ENCODE assay signal across 18 mouse cellular contexts in the genomic region with DNA sequence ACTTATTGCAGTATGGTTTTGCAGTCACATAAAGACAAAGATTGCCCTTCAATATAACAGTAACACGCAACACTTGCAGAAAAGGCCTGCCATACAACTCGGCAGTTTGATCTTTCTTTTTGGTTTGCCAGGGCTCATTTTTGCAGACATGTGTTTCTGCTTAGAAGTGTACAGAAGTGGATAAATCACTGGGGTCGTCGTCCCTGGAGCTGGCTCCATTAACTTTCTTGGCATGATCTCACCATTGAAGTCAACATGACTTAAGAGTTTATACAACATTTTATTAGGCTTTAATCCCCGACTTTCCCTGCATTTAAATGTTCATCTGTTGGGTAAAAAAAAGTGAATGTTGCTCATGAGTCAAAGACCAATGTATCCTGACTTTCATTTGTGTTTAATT.
DNase-seq lines count a peak whose midpoint lies in the region; ATAC-seq and TF ChIP-seq lines count a peak whose summit lies in the region.
"Had no signal": no experiment of that assay in that cellular context is flagged by ENCODE, and none has a peak within 500 bp of the region (broad histone marks: within the 10 kb centered on the region; RNA-seq: fewer than 3 reads in every experiment).

No protein-coding gene starts in this region.

- no peak overlapping the region for H3K9ac ChIP-seq in liver, adult 2 months (ENCODE audit: low read depth, low read length)
- H3K9ac ChIP-seq in liver, postnatal 0 days (replicated peaks), result no peak overlapping the region
- H3K9ac ChIP-seq: forebrain, embryonic 15.5 days; hindbrain, embryonic 15.5 days had no signal

- H3K27ac ChIP-seq in liver, adult 2 months (replicated peaks; ENCODE audit: insufficient read depth, low read depth, low read length), result no peak overlapping the region
- H3K27ac ChIP-seq in liver, postnatal 0 days (ENCODE audit: low read depth), result no peak overlapping the region
- H3K27ac ChIP-seq: forebrain, embryonic 15.5 days; gastrocnemius, adult 2 months; hindbrain, embryonic 15.5 days had no signal

- TF ChIP-seq CTCF in liver, adult 2 months (IDR thresholded peaks at IDR 0.05; ENCODE audit: low read depth, low read length), result no peak
- TF ChIP-seq CTCF in liver, postnatal 0 days (IDR thresholded peaks at IDR 0.05; ENCODE audit: low read depth), result no peak

- no peak for TF ChIP-seq EP300 in liver, postnatal 0 days (IDR thresholded peaks at IDR 0.05; ENCODE audit: low read depth)

- H3K9me3 ChIP-seq in liver, postnatal 0 days (ENCODE audit: low read length), result no peaks in the 10 kb centered on the region
- H3K9me3 ChIP-seq: forebrain, embryonic 15.5 days; hindbrain, embryonic 15.5 days had no signal

- no peaks in the 10 kb centered on the region for H3K27me3 ChIP-seq in liver, adult 2 months (ENCODE audit: control insufficient read depth, insufficient read depth, low read length)
- no peaks in the 10 kb centered on the region for H3K27me3 ChIP-seq in liver, postnatal 0 days (ENCODE audit: insufficient read depth, low read length)
- H3K27me3 ChIP-seq: hindbrain, embryonic 15.5 days; megakaryocyte, embryonic 14.5 days had no signal

- H3K79me2 ChIP-seq in liver, adult 2 months (ENCODE audit: control insufficient read depth, insufficient read depth, low read length), result no peaks in the 10 kb centered on the region; the same call in 1 of the 2 replicates

- H3K4me1 ChIP-seq in liver, adult 2 months (ENCODE audit: control insufficient read depth, insufficient read depth, low read length), result no peaks in the 10 kb centered on the region
- H3K4me1 ChIP-seq in liver, postnatal 0 days (ENCODE audit: insufficient read depth), result no peaks in the 10 kb centered on the region
- H3K4me1 ChIP-seq: hindbrain, embryonic 15.5 days; megakaryocyte, embryonic 14.5 days had no signal

- no peak for ATAC-seq in liver, postnatal 0 days
- ATAC-seq: forebrain, embryonic 15.5 days; lung, postnatal 0 days had no signal

- H3K36me3 ChIP-seq in liver, adult 2 months (ENCODE audit: control insufficient read depth, insufficient read depth, low read length), result no peaks in the 10 kb centered on the region
- H3K36me3 ChIP-seq in liver, postnatal 0 days (replicated peaks; ENCODE audit: insufficient read depth, low read length), result no peaks in the 10 kb centered on the region
- H3K36me3 ChIP-seq: forebrain, embryonic 15.5 days; hindbrain, embryonic 15.5 days had no signal

- DNase-seq in embryo, embryonic 10 days (ENCODE audit: low spot score), result peak; percentile 43
- no peak for DNase-seq in embryo, embryonic 9.5 days (ENCODE audit: extremely low spot score)
- DNase-seq in liver, adult 2 months (ENCODE audit: extremely low read depth, low read depth, low spot score), result peak; percentile 40
- DNase-seq in liver, postnatal 0 days, result no peak
- peak; percentile 81 for DNase-seq in forelimb bud, embryonic 11.5 days (ENCODE audit: low read depth, low spot score)
- DNase-seq in skeletal muscle tissue, adult 2 months (ENCODE audit: low read depth, low spot score), result peak; percentile 37
- no peak for DNase-seq in adipocyte (ENCODE audit: low spot score)
- DNase-seq in adrenal gland, adult 18-20 months (ENCODE audit: low spot score in 2 of 2), result no peak
- DNase-seq: adrenal gland, postnatal 14 days; cerebellum, adult 8-10 months; gastrocnemius, adult 2 months; liver; right cerebral cortex, postnatal 14 days; thymus, postnatal 4 days had no signal

- no peak overlapping the region for H3K4me3 ChIP-seq in liver, adult 2 months (ENCODE audit: insufficient read depth, low read depth, low read length)
- H3K4me3 ChIP-seq in liver, postnatal 0 days (ENCODE audit: low read depth, low read length), result no peak overlapping the region
- H3K4me3 ChIP-seq: forebrain, embryonic 15.5 days; gastrocnemius, adult 2 months; hindbrain, embryonic 15.5 days; megakaryocyte, embryonic 14.5 days had no signal

- no peak for TF ChIP-seq POLR2A in liver, adult 2 months (IDR thresholded peaks at IDR 0.05; ENCODE audit: extremely low read depth, insufficient read depth, low read length)

- 72% methylated on average over 5 of the region's 5 CpGs for WGBS in liver, adult 2 months
- 66% methylated on average over 5 of the region's 5 CpGs for WGBS in liver, postnatal 0 days (ENCODE audit: insufficient replicate concordance)

- no peak overlapping the region for H3K4me2 ChIP-seq in liver, postnatal 0 days (ENCODE audit: low read depth, low read length)
- H3K4me2 ChIP-seq: forebrain, embryonic 15.5 days; hindbrain, embryonic 15.5 days had no signal

Comparison
In these comparisons a context has a peak if more than half of its experiments do, and no peak if none do; other contexts are left out.
1. DNase-seq: peak in embryo, embryonic 10 days (single experiment), liver, adult 2 months (single experiment), forelimb bud, embryonic 11.5 days (single experiment) and skeletal muscle tissue, adult 2 months (single experiment); none in embryo, embryonic 9.5 days (single experiment), liver, postnatal 0 days (single experiment), adipocyte (single experiment) and adrenal gland, adult 18-20 months (0 of 2).